Mouse (Mus musculus): ENCODE measurements around the gene Rheb.
A peak's percentile ranks its signal among the peaks of the same experiment; 100 is the strongest.
"Not testable (repeated sequence)": the region's sequence is repeated elsewhere in the genome, so short reads cannot be mapped to it uniquely, and the experiment has no call there.

The Rheb gene

DNA sequence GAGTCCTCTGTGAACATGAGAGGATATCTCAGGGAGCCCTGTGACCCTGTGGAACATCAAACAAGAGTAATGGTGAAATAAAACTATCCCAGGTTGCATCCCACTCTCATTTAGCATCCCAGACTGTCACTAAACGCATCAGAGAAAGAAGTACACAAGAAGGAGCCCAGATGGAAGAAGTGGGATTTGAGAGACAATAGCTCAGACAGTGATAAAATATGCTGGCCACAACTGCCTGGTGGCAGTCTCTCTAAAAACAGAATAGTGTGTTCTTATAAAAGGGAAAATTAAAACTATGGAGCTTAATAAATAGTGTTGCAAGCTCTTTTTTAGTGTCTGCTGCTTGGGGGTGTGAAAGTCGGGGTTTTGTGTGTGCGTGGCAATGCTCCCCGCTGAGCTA is 59.5 kb downstream of the Rheb start:
- DNase-seq = no peak

- DNase-seq = no peak
These were observed 61.4 kb downstream of the Rheb start for GRCm38 (mm10) chr5:24781048-24781447.

DNA sequence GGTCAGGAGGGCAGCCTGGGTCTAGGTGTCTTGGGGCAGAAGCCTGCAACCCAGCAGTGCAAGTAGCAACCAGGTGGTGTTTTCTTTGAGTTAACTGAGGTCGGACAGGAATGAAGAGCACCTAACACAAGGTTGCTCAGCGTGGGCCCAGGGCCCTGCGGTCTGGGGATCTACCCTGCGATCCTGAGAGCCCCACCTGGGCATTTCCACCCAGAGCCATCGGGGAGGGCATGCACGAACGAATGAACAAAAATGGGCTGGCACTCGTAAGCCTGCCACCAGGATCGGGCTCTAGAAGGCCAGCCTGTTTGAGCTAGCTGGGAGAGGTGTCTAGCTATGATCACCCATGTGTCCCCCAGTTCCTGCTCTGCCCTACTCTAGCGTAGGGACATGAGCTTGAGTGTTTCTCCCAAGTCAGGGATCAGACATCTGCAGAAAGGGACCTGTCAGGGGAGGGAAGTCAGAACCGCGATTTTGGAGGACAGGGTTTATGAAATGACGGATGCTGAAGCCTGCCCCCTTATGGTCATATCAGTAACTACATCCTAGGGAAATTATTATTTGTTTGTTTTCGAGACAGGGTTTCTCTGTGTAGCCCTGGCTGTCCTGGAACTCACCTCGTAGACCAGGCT is 62.4 kb downstream of the Rheb start:
- DNase-seq = peak; percentile 56

- no peak for DNase-seq
These were observed 63.1 kb downstream of the Rheb start for GRCm38 (mm10) chr5:24779321-24779720.

- no peak for DNase-seq
These were observed 63.6 kb downstream of the Rheb start for GRCm38 (mm10) chr5:24778843-24779140.

DNA sequence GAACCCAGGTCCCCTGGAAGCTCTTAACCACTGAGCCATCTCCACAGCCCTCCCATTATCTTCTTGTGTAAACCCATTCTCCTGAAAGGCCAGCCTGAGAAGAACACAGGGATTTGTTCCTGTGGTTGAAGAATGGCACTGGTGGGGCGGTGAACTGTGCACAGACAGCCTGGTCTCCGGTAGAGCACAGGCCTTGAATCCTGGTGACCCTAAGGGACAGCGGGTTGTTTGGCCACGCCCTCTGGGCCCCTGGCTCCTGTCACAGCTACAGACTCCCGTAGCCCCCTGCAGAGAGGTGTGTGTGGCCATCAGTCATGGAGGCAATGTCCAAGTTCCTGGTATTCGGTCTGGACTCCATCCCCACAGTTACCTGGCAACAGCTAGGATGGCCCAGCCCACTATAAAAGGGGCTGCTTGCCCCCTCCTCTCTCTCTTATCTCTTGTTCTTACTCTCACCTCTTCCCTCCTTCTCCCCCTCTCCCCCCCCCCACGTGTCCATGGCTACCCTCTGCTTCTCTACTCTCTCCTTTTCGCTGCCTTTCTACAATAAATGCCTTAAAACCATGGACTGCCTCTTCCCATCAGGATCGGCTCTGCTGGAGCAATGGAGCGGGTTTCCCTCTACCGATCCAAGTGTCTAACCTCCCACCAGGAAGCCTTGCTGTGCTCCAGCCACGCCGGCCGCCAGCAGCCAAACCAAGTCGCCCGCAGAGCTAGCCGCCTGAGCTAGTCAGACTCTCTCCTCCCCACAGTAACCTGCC is 64.2 kb downstream of the Rheb start:
- no peak for DNase-seq

- no peak for DNase-seq
These were observed 65.7 kb downstream of the Rheb start for GRCm38 (mm10) chr5:24776681-24777080.

DNA sequence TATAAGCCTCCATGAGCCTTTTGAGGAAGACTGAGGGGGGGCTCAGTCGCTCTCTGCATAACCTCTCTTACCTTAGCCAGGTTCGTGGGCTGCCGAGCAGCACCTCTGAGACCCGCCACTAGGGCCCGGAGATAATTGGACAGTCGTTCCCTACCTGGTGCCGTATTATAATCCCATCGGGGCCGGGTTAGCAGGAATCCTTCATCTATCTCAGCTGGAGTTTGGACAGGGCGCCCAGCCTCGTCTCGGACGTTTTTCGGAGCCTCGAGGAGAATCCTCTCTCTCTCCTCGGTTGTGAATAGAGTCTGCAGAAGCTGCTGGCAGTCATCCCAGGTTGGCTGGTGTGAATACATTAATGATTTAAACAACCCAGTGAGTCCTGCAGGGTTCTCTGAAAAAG is 67.9 kb downstream of the Rheb start:
- DNase-seq = not testable (repeated sequence)

DNA sequence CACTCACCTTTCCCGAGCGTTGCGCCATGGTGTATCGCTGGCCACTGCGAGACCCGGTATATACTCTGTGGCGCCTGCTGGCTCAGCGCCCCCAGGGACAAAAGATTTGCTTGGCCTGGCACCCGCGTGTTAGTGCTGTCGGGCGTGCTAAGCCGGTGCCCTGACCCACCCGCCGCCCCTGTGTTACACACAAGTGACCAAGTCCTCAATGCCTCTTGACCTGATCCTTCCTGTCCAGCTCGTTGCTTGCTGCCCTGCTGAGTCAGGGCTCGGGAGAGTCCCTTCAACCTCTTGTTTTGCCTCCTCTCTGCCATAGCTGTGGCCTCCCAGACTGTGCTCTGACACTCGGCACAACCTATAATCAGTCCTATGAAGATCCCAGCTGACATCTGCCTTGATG is 84.6 kb downstream of the Rheb start, which contains the start of gene Crygn:
Gene Crygn, minus strand, starts transcription at position 193 of the 400 bp plus-strand sequence.
- no peak for DNase-seq

- no peak for DNase-seq
These were observed 85.5 kb downstream of the Rheb start for GRCm38 (mm10) chr5:24756931-24757330.
